Mouse (Mus musculus) gastrocnemius, postnatal 36 days (tissue): Measurements from ENCODE around the gene Abi1. TPM values are rescaled to one million over a fixed set of nuclear protein-coding genes. Genes with fewer than 3 reads are reported as not detected.
A peak's percentile ranks its signal among the peaks of the same experiment; 100 is the strongest.
"Not testable (repeated sequence)": the region's sequence is repeated elsewhere in the genome, so short reads cannot be mapped to it uniquely, and the experiment has no call there.

Experiments
- DNase-seq, 2 experiments: peaks; one replicate each; pipeline ENCODE4 v3.0.0; 2022
- intact Hi-C: fragments of 180-260 bp; cut with DNase I; formaldehyde crosslinking; loops from one replicate; pipeline ENCODE4 v1.15.1; 2025
- total RNA-seq, 2 experiments: library from RNA; stranded (reverse); gene quantifications; 2 replicates each; pipeline ENCODE4 v1.2.3; 2021

Abi1 gene
- total RNA-seq, 2 experiments from 2014 or later: 14.6 to 15.7 TPM

- intact Hi-C loops: no loop called here
- no peak for DNase-seq
Observed at GRCm38 (mm10) chr2:22985973-22986657, 53.9 kb downstream of the Abi1 start.

- intact Hi-C loops: no loop called here
- DNase-seq: no peak
Observed at GRCm38 (mm10) chr2:22977387-22977973, 62.6 kb downstream of the Abi1 start.

DNA sequence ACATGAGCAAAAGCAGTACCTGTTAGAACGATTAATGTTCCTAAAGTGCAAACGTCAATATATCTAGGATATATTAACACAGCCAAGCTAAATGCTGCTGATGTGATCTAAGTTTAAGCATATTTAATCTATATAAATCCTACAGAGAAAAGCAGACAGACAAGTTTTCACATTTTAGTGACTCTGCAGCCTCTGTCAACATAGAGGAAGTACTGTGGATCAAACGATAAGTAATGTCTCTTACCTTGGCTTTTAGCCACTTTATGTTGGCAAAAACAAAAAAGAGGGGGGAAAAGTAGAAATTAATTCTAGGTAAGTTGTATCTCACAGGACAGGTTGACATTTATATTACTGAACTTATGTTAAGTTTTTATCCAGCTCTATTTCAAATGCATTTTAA is 77.1 kb downstream of the Abi1 start:
- intact Hi-C loops: no loop called here
- DNase-seq: no peak

- DNase-seq: no peak
- intact Hi-C loops: no loop called here
Observed at GRCm38 (mm10) chr2:22962242-22962641, 77.8 kb downstream of the Abi1 start.

- no peak for DNase-seq
- intact Hi-C loops: no loop called here
Observed at GRCm38 (mm10) chr2:22961681-22962080, 78.4 kb downstream of the Abi1 start.

DNA sequence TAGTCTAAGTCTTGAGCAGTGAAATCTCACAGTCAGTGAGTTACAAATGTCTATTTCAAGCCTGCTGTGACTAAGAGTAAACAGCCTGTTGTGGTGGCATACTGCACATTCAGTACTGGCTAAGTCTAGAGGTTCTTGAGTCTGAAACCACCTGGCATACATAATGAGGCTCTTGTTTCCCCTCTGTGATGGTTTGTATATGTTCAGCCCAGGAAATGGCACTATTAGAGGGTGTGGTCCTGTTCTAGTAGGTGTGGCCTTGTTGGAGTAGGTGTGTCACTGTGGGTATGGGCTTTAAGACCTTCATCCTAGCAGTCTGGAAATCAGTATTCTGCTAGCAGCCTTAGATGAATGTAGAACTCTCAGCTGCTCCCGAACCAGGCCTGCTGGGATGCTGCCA is 82.6 kb downstream of the Abi1 start:
- intact Hi-C loops: no loop called here

DNA sequence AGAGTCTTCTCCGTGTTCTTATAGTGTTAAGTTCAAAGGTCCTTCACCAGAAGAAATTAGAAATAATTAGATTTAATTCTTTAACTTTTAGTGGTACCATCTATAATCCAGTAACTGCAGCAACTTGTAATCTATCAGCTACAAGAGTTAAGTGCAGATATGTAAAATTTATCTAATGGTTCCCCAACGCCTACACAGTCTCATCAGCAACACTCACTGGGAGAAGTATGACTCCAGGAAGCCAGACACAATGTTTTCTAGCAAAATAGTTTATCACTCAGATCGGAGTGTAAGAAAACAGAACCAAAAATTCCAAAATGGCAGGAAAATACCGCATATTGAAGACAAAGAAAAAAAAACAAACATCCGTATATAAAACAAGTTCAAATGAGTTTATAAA is 84.1 kb downstream of the Abi1 start:
- intact Hi-C loops: no loop called here
- DNase-seq: no peak

More for the DNA sequence above, 82.6 kb downstream of the Abi1 start:
- no peak for DNase-seq

DNA sequence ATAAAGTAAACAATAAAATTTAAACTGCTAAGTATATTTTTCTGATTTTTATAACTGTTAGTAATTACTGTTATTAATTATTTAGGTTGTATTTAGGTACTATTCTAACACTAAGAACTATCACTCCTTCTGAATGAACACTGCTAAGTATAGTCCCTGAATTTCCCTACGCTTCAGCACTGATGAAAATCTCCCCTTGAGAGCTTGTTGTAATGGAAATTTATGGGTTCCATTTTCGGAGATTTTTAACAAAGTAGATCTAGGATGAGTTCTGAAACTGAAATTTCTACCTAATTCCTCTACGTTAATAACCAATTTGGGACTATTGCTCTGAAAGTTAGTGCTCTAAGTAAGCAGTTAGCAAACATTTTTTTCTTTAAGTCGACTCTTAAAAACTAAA is 85.8 kb downstream of the Abi1 start:
- intact Hi-C loops: no loop called here
- DNase-seq: no peak

DNA sequence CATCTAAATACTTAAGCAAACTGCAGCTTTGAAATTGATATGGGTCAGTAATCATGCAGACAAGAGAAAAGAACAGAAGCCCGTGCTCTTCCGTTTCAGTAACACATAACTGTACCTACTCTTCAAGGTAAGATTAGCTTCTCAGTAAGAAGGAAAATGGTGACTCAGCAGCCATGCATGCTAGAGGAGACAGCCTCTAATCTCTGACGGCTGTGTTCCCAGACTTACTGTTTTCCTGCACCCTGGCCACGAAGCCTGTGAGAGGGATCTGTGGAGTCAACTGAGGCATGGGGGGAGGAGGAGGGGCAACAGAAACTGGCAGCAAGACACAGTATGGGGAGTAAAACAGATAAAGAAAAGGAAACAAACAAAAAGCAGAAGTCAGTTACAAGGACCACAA is 90.1 kb downstream of the Abi1 start:
- DNase-seq: no peak
- intact Hi-C loops: no loop called here

DNA sequence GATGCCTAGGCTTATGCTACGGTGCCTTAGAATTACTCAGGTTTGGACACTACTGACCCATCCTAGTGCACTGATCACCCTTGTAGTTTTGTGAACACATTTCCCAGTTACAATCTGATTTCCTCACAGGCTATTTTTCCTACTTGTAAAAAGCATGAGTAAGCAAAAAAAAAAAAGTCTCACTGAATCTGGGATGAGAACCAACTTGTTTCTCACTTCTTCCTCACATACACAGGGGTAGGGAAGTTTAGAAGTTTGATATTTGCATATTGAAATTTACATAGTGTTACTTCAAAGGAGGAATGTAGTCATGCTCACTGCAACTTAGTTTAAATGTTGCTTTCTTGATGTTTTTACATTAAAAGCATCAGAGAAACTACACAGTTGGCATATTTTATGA is 106.5 kb downstream of the Abi1 start:
- intact Hi-C loops: no loop called here
- DNase-seq: no peak

GRCm38 (mm10) chr2:22928259-22928658 is 111.8 kb downstream of the Abi1 start:
- intact Hi-C loops: loop anchor here (10.0 kb wide), 1 partner anchor 157 kb away; no protein-coding TSS in a partner anchor
- no peak for DNase-seq

DNA sequence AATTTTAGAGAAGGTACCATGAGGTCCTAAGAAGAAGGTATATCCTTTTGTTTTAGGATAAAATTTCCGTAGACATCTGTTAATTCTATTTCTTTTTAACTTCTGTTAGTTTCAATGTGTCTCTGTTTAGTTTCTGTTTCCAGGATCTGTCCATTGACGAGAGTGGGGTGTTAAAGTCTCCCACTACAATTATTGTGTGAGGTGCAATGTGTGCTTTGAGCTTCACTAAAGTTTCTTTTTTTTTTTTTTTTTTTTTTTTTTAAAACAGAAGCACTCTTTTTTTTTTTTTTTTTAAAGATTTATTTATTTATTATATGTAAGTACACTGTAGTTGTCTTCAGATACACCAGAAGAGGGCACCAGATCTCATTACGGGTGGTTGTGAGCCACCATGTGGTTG is 114.1 kb downstream of the Abi1 start:
- DNase-seq: not testable (repeated sequence)
- intact Hi-C loops: loop anchor here (10.0 kb wide), 1 partner anchor 159 kb away; no protein-coding TSS in a partner anchor

GRCm38 (mm10) chr2:22918651-22919050 is 121.4 kb downstream of the Abi1 start:
- DNase-seq: no peak
- intact Hi-C loops: no loop called here

DNA sequence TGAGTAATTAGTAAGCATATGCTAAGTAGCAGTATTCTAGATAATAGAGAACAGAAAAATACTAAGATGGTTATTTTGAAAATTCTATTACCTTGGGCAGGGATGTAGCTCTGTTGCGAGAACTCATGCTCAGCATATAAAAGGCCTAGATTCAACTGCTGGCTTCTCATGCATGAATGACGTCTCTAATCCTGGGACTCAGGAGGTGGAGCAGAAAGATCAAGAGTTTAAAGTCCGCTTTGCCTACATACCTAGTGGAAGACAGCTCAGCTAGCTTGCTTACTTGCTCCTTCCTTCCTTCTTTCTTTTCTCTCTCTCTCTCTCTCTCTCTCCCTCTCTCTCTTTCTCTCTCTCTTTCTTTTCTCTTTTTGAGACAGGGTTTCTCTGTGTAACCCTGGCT is 125.6 kb downstream of the Abi1 start:
- DNase-seq: no peak
- intact Hi-C loops: loop anchor here (5.0 kb wide), 1 partner anchor 278 kb away; no protein-coding TSS in a partner anchor

DNA sequence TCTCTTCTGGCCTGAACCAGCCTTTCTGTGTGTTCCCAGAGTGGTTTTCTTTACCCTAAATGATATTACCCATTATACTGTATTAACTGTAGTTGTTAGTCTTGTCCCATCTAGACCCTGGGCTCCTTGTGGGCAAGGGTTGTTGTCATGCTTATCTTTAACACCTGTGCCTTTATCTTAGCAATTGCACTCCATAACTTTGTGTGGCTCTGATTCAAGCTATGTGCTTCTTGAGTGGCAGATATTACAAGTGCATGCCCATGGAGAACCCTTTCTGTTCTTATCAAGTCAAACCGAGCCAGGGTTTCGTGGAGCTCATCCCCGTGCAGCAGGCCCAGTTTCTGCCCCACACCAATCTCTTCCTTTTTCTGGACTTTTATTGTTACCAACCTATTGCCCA is 136.1 kb downstream of the Abi1 start:
- intact Hi-C loops: no loop called here
- DNase-seq: no peak

DNA sequence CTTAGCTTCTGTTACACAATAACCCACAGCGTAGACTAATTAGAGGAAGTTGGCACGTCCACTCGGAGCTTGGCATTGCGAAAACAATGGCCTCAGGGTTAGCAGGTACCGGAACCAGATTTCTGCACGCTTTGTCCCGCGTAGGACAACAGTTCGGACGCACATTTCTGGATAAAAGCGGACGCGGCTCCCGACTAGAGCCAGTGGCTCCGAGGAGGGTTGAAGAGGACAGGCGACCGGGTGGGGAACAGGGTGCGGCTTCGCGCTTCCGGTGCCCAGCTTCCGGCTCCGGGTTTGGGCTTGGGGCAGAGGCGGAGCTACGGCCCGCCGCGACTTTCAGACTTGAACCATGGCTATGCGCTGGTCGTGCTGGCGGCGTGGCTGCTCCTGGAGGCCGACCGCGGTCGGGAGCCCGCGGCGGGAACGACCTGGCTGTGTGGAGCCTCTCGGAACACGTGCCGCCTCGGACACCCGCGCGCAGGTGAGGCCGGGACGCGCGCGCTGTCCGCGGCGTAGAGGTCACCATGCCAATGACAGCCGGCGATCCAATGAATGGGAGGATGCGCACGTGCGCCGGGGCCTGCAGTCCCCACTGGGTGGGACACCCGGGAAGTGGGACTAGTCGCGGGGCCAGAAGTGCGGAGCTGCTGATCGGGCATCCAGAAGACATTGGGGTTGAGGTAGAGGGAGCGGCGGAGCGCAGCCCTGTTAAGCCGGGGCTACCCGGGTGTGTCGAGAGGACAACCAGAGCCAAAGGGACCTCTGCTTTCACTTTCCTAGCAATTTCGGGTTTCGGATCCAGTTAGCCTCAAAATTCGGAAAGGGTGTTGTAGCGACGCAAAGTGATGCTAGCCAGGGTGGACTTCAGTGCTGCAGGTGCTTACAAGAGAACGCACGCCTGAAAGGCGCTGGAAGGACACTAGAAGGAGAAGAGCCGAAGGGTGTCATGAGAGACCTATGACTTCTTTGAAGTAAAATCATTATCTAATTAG is 144.5 kb downstream of the Abi1 start, which contains the start of gene Pdss1:
Pdss1 (plus strand) TSS at position 241 of the 992 bp plus-strand sequence.
- intact Hi-C loops: loop anchor here (1.0 to 2.0 kb wide), 2 partner anchors 173 to 261 kb away; partner anchors contain the start of genes Acbd5, Mastl and Yme1l1
- peak; percentile 82 to 85 for DNase-seq

- intact Hi-C loops: loop anchor here (1.0 kb wide), 1 partner anchor 261 kb away; the partner anchor contains the start of genes Mastl and Yme1l1
Observed at GRCm38 (mm10) chr2:22894932-22895281, 145.1 kb downstream of the Abi1 start.

More at GRCm38 (mm10) chr2:22894932-22895281, 145.1 kb downstream of the Abi1 start:
- DNase-seq: no peak
